Mouse (Mus musculus) cerebellum, adult 18-20 months (tissue): ENCODE measurements around the gene Dmgdh.

Source experiments
- DNase-seq, 2 experiments: peaks; one replicate each; pipeline ENCODE4 v3.0.0; 2021

Dmgdh gene

DNA sequence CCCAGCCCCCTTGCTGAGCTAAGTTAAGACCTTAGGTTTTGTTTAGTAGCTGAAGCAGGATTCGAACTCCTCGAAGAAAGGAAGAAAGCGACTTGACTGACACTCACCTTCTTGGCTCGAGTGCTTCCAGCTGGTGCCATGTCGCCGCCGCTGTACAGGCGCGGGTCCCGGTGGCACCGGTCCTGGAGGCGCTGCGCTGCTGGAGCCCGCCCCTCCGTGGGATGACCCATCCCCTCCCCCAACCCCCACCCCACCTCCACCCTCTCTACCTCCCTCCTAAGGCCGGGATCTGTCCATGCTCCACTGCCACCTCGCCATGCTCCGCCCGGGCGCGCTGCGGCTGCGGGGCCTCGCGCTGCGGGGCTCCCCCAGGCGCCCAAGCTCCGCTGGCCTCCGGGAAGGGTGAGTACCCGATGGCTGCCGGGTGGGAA, at the start of gene Dmgdh, which contains the start of gene Bhmt2:
Gene Dmgdh, plus strand, starts transcription at position 303 of the 431 bp plus-strand sequence.
Gene Bhmt2, minus strand, starts transcription at position 172 of the 431 bp plus-strand sequence.
- DNase-seq = no peak

DNA sequence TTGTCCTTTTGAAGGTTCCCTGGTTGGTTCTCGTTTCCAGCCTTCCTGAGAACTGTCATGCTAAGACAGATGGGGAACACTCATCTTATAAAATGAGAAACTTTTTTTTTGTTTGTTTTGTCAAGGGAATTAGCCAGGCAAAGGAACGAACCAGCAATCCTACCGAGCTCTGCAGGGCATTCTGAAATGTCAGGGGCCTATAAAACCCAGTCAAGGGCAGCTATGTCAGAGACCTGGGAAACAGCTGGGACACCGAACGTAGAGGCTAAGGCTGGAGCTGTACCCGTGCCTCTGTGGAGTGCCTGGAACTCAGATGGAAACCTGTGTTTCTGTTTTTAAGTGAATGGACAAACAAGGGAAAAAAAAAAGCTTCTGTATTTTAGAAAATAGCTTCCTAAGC, 45.4 kb upstream of the Dmgdh start:
- no peak for DNase-seq

DNA sequence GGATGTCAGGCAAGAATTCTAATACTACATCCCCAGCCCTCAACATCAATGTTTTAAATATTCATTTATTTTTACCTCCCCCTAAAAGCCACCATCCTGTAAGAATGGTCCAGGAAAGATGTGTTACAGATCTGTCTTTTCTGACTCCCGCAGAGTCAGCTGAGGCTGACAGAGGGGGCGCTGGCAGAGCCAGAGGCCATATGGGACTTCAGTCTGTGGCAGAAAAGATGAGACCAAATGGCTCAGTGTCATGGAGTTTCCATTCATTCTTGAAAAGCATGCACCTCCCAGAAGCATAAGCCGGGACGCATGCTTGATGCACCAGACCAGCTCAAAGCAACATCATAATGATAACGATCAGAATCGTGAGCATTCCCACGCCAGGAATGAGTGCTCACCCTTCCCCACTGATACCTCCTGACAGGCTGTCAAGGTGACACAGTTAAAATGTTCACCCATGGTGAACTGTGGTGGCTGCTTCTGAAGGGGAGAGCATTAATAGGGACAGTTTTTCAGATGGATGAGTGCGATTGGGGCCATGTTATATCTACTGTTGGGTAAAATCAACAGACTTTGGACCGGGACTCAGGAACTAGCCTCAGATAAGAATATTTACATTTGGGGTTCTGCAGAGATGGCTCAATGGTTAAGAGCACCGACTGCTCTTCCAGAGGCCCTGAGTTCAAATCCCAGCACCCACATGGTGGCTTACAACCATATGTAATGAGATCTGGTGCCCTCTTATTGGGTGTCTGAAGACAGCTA, 43.1 kb upstream of the Dmgdh start:
- peak; percentile 21 to 36 for DNase-seq

DNA sequence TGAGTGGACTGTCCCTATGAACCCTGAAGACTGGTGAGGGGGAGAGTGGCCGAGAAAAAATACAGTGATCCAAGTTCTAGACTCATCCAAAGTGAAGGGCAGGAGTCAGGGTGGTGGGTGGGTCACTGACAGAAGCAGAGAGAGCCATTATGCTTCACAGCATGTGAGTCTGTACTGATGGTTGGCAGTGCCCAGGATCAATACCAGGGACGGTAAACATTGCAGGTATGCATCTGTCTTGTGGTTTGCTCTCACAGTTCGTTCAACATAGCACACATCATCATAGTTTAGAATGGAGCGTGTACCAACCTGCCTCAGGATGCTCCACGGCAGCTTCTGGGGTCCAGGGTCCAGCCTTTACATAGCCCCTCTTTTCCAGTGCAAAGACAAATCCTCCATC, 41.3 kb upstream of the Dmgdh start:
- DNase-seq = no peak

DNA sequence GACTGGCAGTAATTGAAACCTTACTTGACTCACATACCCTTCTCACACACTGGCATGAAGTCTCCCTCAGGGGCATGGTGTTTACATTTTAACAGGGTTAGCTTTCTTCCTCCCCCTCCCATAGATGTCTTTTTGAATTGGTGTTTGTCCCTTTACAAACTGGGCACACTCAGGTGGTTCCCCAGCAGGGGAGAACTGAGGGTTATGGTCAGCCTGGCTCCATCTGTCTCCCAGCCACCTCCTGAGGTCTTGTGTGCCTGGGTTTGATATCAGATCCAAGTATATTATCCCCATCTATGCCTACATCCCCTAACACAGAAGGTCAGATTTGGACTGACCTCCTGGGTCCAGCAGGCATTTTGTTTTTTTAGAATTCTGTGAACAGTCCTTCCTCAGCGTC, 37.7 kb upstream of the Dmgdh start:
- DNase-seq = peak; percentile 34 to 40

DNA sequence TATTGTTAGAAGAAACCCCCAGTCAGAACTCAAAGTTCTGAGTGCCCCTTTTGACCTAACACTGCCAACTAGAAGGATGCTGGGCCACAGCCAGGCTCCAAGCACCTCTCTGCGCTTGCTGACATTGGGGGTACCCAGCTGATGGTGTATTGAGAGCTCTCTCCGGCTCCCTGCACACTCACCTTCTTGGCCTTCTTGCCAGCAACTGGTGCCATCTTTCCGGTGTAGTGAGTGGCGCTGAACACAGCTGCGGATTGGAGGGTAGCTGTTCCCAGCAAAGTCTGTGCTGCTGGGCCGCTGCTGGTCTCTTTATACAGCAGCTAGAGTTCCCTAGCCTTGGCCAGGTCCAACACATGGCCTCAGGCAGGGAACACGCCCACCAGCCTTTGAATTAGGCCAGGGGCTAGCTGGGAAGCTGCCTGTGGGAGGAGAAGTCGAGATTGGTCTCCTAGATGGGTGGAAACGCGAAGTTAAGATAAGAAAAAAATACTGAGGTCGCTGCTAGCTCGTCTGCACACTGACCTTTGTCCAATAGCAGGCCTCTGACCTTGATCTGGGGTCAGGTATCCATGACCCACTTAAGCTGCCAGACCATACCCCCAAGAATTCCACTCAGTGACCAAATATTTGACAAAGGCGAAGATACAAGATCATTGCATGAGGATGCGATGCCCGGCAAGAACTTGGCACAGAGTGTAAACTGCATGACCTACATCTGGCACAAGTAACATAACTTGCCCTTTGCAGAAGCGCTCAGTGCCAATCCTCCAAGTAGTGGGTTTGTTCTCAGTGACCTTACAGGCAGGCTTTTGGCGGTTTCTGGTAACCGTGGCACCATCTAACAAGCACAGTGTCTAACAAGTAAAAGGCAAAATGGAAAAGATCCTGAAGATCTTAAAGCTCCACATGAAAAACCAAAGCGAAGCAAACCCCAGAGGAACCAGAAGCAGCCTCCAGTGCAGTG, 36.7 kb upstream of the Dmgdh start, which contains the start of gene Bhmt:
Gene Bhmt, minus strand, starts transcription at position 680 of the 964 bp plus-strand sequence.
- no peak for DNase-seq

DNA sequence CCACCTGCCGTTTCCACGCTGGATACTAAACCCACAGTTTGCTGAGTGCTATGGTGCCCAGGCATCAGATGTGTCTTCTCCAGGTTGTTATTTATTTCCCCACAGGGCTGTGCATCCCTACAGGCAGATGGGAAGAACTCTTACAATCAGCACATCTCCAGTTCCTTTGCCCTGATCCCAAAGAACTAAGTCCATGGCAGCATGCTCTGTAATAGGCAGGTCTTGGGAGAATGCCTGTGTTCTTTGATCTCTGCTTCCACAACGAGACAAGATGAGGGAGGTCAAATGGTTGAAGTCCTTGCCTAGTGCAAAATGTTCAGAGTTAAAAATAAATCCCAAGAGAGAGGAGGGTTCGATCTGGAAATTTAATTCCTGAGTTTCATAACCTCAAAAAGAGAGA, 34.6 kb upstream of the Dmgdh start:
- DNase-seq = no peak

DNA sequence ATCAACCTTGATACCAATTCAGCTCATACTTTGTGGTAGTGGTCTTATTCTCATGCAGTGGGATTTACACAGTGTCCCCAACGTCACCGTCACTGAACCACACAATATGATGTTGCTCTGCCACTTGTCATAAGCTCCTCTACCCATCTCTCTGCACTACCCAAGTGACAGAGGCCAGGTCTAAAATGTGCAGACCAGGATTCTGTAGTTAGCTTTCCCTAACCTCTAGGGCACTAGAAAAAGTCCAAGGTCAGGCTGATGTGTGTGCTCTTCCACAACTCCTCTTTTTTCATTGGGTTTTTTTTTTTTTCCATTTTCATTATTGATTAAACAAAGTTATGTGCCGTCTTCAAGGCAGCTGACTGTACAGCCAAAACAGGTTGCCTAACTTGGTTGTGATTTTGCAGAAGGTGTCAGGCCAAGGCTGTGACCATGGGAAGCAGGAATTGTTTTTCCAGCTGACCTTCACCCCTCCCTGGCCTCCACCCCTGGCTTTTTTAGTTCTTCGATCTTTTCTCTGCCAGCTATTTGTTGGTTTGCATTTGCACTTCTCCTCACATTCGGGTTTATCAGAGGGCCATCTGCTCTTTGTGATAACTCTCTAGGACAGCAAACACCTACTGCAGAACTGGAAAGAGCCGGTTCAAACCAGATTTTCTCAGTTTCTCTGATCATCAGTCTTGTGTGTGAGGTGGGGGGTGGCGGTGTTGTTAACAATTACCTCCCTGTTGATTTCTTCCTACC, 25.7 kb upstream of the Dmgdh start:
- DNase-seq = no peak

DNA sequence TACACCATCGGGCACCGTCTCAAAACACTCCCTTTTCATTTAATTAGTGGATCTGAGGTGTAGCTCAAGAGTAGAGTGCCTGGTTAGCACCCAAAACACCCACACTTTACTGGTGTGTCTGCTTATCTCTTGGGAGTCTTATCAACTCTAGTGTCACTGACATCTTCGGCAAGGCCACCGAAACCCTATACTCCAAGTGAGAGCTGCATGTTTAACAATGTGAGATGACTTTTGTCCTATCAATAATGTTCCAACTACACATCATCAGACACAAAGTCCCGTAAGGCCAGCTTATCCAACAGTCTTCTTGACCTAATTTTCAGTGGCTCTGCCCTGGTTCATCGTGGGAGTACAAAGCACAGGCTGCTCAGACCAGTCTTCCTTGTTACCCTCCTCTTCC, 20.9 kb upstream of the Dmgdh start:
- DNase-seq = no peak

DNA sequence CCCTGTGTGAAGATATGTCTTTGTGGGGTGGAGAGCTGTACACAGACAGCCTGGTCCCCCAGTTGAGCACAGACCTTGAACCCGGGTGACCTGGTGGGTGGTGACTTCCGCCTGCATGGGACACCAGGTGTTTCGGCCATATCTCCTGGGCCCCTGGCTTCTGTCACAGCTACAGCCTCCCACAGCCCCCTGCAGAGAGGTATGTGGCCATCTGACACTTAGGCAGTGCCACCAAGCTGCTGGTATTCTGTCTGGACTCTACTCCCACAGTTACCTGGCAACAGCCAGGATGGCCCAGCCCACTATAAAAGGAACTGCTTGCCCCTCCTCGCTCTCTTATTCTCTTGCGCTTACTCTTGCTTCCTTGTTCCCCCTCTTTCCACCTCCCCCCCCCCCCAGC, 16.3 kb upstream of the Dmgdh start:
- DNase-seq = peak; percentile 22

DNA sequence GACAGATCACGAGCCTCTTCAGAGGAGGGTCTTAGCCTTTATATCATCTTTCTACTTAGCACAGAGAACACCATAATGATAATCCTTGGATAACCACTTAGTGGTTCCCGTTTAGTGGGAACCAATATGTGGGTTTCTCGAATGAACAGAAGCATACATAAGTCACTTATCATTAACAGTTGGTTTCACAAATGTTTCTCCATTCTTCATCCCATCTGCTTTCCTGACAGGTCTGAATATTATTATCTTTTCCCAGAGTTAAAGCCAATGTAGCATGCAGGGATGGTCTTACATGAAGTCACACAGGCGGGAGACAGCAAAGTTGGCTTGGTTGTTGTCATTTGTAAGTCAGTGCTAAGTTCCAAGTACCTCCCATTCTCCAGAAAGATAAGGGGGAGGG, 6.6 kb upstream of the Dmgdh start:
- no peak for DNase-seq

DNA sequence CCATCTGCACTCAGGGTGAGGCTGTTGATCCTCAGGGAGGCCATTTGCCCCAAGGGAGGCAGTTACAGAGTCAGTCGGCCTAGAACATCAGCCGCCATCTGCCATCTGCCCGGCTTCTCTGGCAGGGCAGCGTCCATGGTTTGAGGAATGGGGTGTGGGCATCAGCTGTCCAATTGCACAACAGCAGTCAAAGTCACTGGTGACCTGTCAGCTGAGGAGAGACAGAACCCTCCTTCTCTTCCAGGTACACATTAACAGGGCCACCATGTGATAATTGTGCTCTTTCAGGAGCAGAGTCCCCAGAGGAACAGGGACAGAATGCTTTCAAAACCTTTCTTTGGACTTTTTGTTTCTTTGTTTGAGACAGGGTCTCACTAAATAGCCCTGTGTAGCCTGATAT, 1.9 kb upstream of the Dmgdh start:
- DNase-seq = no peak

DNA sequence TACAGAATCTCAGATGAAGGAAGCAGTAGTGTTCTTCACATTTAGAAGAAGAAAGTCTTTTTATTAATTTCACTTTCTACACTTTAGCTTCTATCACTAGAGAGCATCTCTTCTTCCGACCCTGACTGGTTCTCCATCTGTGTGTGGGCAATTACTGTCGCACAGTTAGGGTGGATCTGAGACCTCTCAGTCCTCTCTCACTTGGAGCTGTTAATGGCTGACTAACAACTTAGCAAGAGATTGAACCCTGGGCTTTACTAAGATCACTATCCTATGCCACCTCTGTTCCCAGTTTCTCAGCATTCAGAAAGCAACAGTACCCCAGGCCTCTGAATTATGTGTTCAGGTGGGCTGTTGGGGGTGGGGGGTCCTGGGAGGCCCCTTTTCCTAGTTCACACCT, 937 bp upstream of the Dmgdh start:
- no peak for DNase-seq

DNA sequence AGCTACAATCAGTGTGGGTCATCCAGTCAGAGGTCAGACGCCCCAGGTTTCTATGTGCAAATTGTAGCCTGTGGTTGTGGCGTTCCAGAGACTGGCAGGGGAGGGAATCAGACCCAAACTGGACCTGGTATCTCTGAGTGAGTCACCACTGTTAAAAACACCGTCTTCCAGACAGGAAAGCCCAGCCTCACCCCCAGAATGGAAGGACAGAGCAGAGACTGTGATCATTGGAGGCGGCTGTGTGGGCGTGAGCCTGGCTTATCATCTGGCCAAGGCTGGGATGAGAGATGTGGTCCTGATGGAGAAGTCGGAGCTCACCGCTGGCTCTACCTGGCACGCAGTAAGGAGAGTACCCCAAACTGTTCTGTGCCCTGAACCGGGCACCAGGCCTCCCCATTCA, 2.6 kb downstream of the Dmgdh start:
- DNase-seq = no peak

DNA sequence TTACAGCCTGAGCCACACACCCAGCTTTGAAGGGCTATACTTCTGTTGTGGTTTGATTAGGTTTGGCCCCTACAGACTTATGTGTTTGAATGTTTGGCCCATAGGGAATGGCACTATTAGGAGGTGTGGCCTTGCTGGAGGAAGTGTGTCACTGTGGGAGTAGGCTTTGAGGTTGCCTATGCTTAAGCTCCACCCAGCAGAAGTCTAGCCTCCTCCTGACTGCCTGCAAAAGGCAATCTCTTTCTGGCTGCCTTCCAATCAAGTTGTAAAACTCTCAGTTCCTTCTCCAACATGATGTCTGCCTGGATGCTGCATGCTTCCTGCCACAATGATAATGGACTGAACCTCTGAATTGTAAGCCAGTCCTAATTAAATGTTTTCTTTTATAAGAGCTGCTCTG, 9.1 kb downstream of the Dmgdh start:
- DNase-seq = no peak

DNA sequence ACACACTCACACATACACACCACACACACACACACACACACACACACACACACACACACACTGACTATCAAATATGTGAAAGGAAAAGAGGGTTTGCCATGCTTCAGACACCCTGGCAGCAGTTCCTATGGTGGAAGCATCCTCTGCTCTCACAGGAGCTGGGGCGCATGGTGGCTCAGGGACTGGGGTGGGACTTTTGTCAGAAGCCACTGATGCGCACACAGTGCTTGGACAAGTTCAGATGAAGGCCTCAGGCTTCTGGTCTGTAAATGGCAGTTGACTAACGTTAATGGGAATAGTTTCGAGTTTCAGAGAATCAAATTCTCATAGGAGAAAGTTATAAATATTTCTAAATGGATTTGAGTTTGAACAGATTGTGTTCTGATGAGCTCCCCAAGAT, 11.0 kb downstream of the Dmgdh start:
- DNase-seq = no peak

DNA sequence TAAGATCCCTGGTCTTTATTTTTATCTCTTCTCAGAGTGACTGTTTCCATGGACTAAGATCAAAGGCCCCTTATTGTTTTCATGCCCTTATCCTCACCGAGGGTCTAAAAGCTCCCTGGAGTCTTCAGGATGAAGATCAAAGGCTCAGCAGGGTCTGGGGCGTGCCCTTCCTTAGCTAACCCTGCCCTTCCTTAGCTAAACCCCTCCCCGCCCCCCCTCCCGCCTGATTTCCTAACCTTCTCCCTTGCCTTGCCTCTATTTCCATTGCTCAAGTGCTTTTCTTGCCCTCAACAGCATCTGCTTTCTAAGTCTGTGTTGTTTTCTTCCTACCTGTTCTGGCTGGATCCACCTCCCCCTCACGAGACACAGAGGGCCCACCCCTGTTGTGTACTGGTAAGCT, 13.1 kb downstream of the Dmgdh start:
- no peak for DNase-seq

DNA sequence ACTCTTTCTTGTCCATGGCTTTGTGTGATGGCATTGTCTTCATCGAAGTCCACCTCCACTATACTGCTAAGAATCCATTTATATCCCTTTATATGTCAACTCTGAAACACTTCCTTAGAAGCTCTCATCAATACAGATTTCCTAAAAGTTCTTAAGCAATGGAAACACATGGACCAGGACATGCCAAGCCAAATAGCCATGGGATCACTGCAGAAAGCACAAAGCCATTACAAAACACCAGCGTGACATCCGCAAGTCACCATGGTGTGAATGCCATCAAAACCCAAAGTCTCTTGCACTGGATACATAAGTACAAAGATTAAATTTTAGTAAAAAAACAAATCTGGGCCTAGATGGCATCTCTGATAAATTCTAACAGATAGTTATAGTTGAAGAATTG, 15.3 kb downstream of the Dmgdh start:
- DNase-seq = no peak

DNA sequence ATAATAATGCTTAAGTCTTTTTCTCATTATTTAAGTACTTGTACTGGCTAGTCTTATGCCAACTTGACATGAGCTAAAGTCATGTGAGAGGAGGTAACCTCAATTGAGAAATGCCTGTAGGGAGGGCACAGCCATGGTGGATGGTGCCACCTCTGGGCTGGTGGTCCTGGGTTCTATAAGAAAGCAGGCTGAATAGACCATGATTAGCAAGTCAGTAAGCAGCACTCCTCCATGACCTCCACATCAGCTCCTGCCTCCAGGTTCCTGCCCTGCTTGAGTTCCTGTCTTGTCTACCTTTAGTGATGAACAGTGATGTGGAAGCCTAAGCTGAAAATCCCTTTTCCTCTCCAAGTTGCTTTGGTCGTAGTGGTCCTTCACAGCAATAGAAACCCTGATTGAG, 16.6 kb downstream of the Dmgdh start:
- no peak for DNase-seq

DNA sequence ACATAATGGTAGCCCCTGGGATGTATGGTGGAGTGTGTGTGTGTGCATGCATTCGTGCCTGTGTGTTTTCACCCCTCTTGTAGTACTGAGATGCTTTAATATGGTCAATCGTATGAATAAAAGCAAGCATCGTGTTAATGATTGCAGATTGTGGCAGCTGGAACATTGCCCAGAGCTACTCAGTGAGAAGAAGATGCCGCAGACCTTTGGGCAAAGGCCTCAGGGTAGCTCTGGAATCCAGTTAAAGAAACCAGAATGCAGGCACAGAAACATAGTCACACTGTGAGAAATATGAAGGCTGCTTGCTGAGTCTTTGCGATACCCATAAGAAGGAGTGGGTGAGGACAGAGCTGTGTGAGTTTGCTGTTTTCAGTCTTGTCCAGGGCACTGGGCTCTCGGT, 24.6 kb downstream of the Dmgdh start:
- DNase-seq = no peak

DNA sequence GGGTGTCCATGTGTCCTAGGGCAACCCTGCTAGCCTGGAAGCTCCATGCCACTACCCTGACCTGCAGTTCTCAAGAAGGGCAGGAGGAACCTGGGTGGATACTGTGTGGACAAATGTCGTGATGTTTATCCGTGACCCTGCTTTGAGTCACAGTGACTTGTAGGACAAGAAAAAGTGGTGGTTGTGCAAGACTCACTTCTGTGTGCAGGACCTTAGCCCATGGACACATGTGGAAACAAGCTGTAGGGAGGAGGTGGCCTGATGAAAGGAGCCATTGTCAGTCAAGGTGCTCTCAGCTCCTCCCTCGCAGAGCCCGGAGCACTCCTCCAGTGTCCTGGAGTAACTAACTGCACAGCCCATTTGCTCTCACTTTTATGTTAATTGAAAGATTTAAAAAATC, 31.5 kb downstream of the Dmgdh start:
- DNase-seq = no peak

DNA sequence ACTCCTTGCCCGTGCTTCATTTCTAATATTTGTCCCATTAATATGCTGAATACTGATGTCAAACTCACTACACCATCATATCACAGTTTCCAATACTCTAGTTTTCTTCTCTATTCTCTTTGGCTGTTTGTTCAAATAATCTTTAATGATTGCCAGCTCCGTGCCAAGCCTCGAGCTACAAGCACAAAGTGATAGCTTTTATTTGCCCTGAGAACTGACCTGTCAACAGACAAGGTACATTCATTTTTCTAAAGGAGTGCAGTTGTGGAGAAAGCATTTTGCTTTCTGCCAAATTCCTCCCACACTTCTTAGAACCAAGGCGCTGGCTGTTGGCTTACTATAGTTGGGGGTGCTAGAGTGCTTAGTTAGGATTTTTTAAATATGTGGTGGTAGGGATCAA, 33.0 kb downstream of the Dmgdh start:
- no peak for DNase-seq

DNA sequence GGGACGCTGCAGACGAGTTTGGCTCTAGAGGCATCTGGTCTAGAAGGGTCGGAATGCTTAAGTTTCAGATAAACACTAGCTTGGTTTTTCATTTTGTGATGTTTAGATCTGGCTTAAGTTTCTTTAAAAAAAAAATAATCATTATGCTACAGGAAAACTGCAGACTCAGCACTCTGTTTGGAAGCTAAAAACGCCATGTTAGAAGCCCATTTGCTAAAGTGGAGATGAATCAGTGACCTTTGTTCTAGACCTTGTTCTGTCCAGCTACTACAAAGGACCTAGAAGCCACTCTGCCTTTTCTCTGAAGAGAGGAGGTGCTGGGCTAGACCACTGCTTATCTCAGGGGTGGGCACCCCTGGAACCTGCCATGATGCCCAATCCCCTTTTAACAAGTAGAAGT, 36.1 kb downstream of the Dmgdh start:
- DNase-seq = no peak
